In the genomic region with DNA sequence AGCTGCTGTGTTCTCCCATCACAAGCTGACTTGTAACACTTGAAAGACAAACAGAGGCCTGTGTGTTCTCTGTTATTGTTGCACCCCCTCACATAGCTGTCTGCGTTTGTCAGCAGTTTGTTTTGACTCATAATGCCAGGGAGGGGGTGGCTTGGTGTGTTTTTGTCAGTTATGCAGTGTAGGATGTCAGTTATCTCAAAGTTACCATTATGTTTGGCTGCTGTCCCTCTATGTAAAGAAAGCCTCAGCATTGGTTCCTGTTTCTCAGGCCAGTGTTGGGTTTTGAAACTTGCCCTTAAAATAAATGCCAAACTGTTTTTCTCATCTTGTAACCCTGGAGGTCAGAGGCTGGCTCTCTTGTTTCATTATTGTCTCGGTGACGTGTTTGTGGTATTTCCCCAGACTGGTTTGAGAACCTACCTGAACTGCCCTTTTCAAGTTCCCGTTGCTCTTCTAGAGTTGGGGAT, we compare ENCODE assay signal across 8 mouse cellular contexts. TPM values are rescaled to one million over a fixed set of nuclear protein-coding genes. Genes with fewer than 3 reads are reported as not detected.
DNase-seq lines count a peak whose midpoint lies in the region; ATAC-seq and TF ChIP-seq lines count a peak whose summit lies in the region.

No protein-coding gene starts in this region.

- no peak for TF ChIP-seq CTCF in lung, embryonic 14.5 days (IDR thresholded peaks at IDR 0.05; ENCODE audit: low read depth)

- peak; percentile 53; the same call in 1 of the 2 replicates for ATAC-seq in heart, embryonic 12.5 days (ENCODE audit: insufficient number of reproducible peaks, low FRiP score)
- peak; percentile 30; the same call in 1 of the 2 replicates for ATAC-seq in embryonic facial prominence, embryonic 14.5 days (ENCODE audit: low read depth)
- ATAC-seq in lung, embryonic 14.5 days (ENCODE audit: insufficient read depth), result peak; percentile 73; the same call in 1 of the 2 replicates

- H3K27ac ChIP-seq in heart, embryonic 12.5 days (ENCODE audit: poor library complexity, severe bottlenecking), result peak overlapping the region; percentile 72
- H3K27ac ChIP-seq in embryonic facial prominence, embryonic 14.5 days (replicated peaks; ENCODE audit: low read depth, low read length), result no peak overlapping the region; the same call in 1 of the 2 replicates
- H3K27ac ChIP-seq in lung, embryonic 14.5 days (ENCODE audit: low read depth), result peak overlapping the region; percentile 40

- 0 out of 2 replicates have a peak overlapping the region, but pooled peaks have one; percentile 32 for H3K4me2 ChIP-seq in heart, embryonic 12.5 days
- H3K4me2 ChIP-seq in embryonic facial prominence, embryonic 14.5 days (ENCODE audit: low read depth, low read length), result no peak overlapping the region
- no peak overlapping the region for H3K4me2 ChIP-seq in lung, embryonic 14.5 days

- H3K4me3 ChIP-seq in heart, embryonic 12.5 days, result no peak overlapping the region
- H3K4me3 ChIP-seq in embryonic facial prominence, embryonic 14.5 days (ENCODE audit: low read depth, low read length), result no peak overlapping the region
- H3K4me3 ChIP-seq in lung, embryonic 14.5 days (ENCODE audit: low read depth, low read length), result no peak overlapping the region

- no peak overlapping the region for H3K9ac ChIP-seq in heart, embryonic 12.5 days
- no peak overlapping the region for H3K9ac ChIP-seq in embryonic facial prominence, embryonic 14.5 days (ENCODE audit: low read depth, low read length)
- no peak overlapping the region for H3K9ac ChIP-seq in lung, embryonic 14.5 days

- H3K9me3 ChIP-seq in heart, embryonic 12.5 days (replicated peaks), result no peaks in the 10 kb centered on the region
- no peaks in the 10 kb centered on the region for H3K9me3 ChIP-seq in embryonic facial prominence, embryonic 14.5 days (ENCODE audit: control insufficient read depth, low read length)
- no peaks in the 10 kb centered on the region for H3K9me3 ChIP-seq in lung, embryonic 14.5 days (ENCODE audit: low read depth, low read length)

- H3K36me3 ChIP-seq in heart, embryonic 12.5 days, result no peaks in the 10 kb centered on the region
- 0 out of 2 replicates have a peak, but pooled peaks cover 4% of the 10 kb centered on the region for H3K36me3 ChIP-seq in embryonic facial prominence, embryonic 14.5 days (ENCODE audit: control insufficient read depth, insufficient read depth, low read length)
- H3K36me3 ChIP-seq in lung, embryonic 14.5 days (ENCODE audit: insufficient read depth), result peaks cover 5% of the 10 kb centered on the region; the same call in 1 of the 2 replicates

- WGBS in heart, embryonic 12.5 days, result 41% methylated on average over 4 of the region's 4 CpGs
- 35% methylated on average over 4 of the region's 4 CpGs for WGBS in embryonic facial prominence, embryonic 14.5 days
- 39% methylated on average over 4 of the region's 4 CpGs for WGBS in lung, embryonic 14.5 days

- no peaks in the 10 kb centered on the region for H3K27me3 ChIP-seq in heart, embryonic 12.5 days (replicated peaks)
- H3K27me3 ChIP-seq in embryonic facial prominence, embryonic 14.5 days (replicated peaks; ENCODE audit: control insufficient read depth, insufficient read depth, low read length), result no peaks in the 10 kb centered on the region
- no peaks in the 10 kb centered on the region for H3K27me3 ChIP-seq in lung, embryonic 14.5 days (ENCODE audit: insufficient read depth, low read length)

- no peak for DNase-seq in heart, adult 8-10 months (ENCODE audit: low spot score)
- peak; percentile 84 for DNase-seq in CD4-positive helper T cell, adult 2 months (ENCODE audit: low read depth, low spot score)
- peak; percentile 56 for DNase-seq in embryonic facial prominence, embryonic 14.5 days (ENCODE audit: low spot score)
- DNase-seq in lung, embryonic 14.5 days, result peak; percentile 68
- no peak for DNase-seq in c-Kit-positive CD71-positive TER-119-positive erythroid progenitor cells, embryonic 14.5 days (ENCODE audit: low spot score)
- DNase-seq in urinary bladder, postnatal 25 days (ENCODE audit: low spot score), result no peak
- DNase-seq in embryo, embryonic 9.5 days (ENCODE audit: extremely low spot score), result no peak

- peaks cover 65% of the 10 kb centered on the region for H3K4me1 ChIP-seq in heart, embryonic 12.5 days (replicated peaks)
- H3K4me1 ChIP-seq in embryonic facial prominence, embryonic 14.5 days (ENCODE audit: control insufficient read depth, insufficient read depth, low read length), result peaks cover 29% of the 10 kb centered on the region
- H3K4me1 ChIP-seq in lung, embryonic 14.5 days (ENCODE audit: insufficient read depth), result peaks cover 22% of the 10 kb centered on the region

RNA-seq across cellular contexts. Expression of gene Cblb, which starts 30.0 kb away (rescaled TPM):
- 15.4 and 15.9 TPM in 2 replicates for polyA plus RNA-seq in heart, embryonic 12.5 days (2016; fragmentation: Nextera tagmentation; extraction: Ambion mirVana)
- total RNA-seq in heart, adult 8-10 months (2022), result 10 to 100 TPM; 11.4 to 14.4 (median 12.7) TPM
- 18.6 and 18.8 TPM in 2 replicates for polyA plus RNA-seq in embryonic facial prominence, embryonic 14.5 days (2014; fragmentation: Nextera tagmentation; extraction: Ambion mirVana)
- polyA plus RNA-seq in lung, embryonic 14.5 days (2014; fragmentation: Nextera tagmentation; extraction: Ambion mirVana), result 19.8 and 21.8 TPM in 2 replicates

Comparison
In these comparisons a context has a peak if more than half of its experiments do, and no peak if none do; other contexts are left out.
1. DNase-seq: peak in CD4-positive helper T cell, adult 2 months (single experiment), embryonic facial prominence, embryonic 14.5 days (single experiment) and lung, embryonic 14.5 days (single experiment); none in heart, adult 8-10 months (single experiment), c-Kit-positive CD71-positive TER-119-positive erythroid progenitor cells, embryonic 14.5 days (single experiment), urinary bladder, postnatal 25 days (single experiment) and embryo, embryonic 9.5 days (single experiment).
2. Peak in every context shown above with its lines, with median percentiles within 50 percentile points of each other: ATAC-seq.